Mouse (Mus musculus): ENCODE measurements around the gene Il22ra1. TPM values are rescaled to one million over a fixed set of nuclear protein-coding genes. Genes with fewer than 3 reads are reported as not detected.

Gene Il22ra1
- total and polyA plus RNA-seq, 2 experiments from 2014 or later: 0.62 TPM; not detected in 1

GRCm38 (mm10) chr4:135779661-135780060 is 51.7 kb downstream of the Il22ra1 start:
- no peak for TF ChIP-seq CTCF (IDR thresholded peaks at IDR 0.05; ENCODE audit: low read depth)
- 75% methylated on average over 9 of the region's 9 CpGs for WGBS
- Histone ChIP-seq H3K36me3 (ENCODE audit: insufficient read depth) (no peaks in the 10 kb centered on the region), H3K27ac (ENCODE audit: low read depth, low read length) (no peak overlapping the region), H3K27me3 (ENCODE audit: insufficient read depth, low read length) (no peaks in the 10 kb centered on the region), H3K4me3 (ENCODE audit: low read depth, low read length) (no peak overlapping the region), H3K4me1 (ENCODE audit: insufficient read depth) (no peaks in the 10 kb centered on the region), H3K9ac (no peak overlapping the region), H3K9me3 (ENCODE audit: low read length) (no peaks in the 10 kb centered on the region), H3K4me2 (ENCODE audit: low read depth) (no peak overlapping the region)
- DNase-seq (no peak), ATAC-seq (no peak)

DNA sequence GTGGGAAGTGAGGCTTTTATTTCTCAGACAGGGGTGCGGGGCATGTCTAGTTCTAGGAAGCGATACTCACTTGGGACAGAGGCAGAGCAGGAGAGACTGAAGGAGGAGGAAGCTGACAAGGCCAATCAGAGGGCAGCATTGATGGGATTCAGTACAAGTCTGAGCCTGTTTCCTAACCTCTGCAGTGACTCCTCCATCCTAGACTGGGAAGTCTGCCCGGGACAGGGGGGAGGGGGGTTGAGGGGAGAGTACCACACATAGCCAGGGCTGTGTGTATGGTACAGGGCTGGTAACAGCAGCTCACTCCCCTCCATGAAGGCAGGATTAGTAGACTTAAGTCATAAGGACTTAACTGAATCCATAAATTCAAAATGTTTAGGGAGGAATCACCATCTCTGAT is 52.3 kb downstream of the Il22ra1 start:
- 0 out of 2 replicates have a peak, but pooled peaks have one; percentile 20 for ATAC-seq
- no peaks in the 10 kb centered on the region for H3K36me3 ChIP-seq (ENCODE audit: insufficient read depth)
- TF ChIP-seq CTCF (IDR thresholded peaks at IDR 0.05; ENCODE audit: low read depth): no peak
- H3K9me3 ChIP-seq (ENCODE audit: low read length): no peaks in the 10 kb centered on the region
- no peak overlapping the region for H3K9ac ChIP-seq
- no peak for DNase-seq
- H3K27ac ChIP-seq (ENCODE audit: low read depth, low read length): no peak overlapping the region
- H3K27me3 ChIP-seq (ENCODE audit: insufficient read depth, low read length): no peaks in the 10 kb centered on the region
- no peaks in the 10 kb centered on the region for H3K4me1 ChIP-seq (ENCODE audit: insufficient read depth)
- H3K4me3 ChIP-seq (ENCODE audit: low read depth, low read length): no peak overlapping the region
- WGBS: 86% methylated on average over 3 of the region's 3 CpGs
- no peak overlapping the region for H3K4me2 ChIP-seq (ENCODE audit: low read depth)

GRCm38 (mm10) chr4:135781304-135781703 is 53.3 kb downstream of the Il22ra1 start:
- H3K9me3 ChIP-seq (ENCODE audit: low read length): no peaks in the 10 kb centered on the region
- DNase-seq (no peak), ATAC-seq (no peak)
- H3K27me3 ChIP-seq (ENCODE audit: insufficient read depth, low read length): no peaks in the 10 kb centered on the region
- no peak for TF ChIP-seq CTCF (IDR thresholded peaks at IDR 0.05; ENCODE audit: low read depth)
- no peak overlapping the region for H3K4me2 ChIP-seq (ENCODE audit: low read depth)
- WGBS: 90% methylated on average over 5 of the region's 5 CpGs
- no peak overlapping the region for H3K27ac ChIP-seq (ENCODE audit: low read depth, low read length)
- no peaks in the 10 kb centered on the region for H3K4me1 ChIP-seq (ENCODE audit: insufficient read depth)
- H3K36me3 ChIP-seq (ENCODE audit: insufficient read depth): no peaks in the 10 kb centered on the region
- no peak overlapping the region for H3K4me3 ChIP-seq (ENCODE audit: low read depth, low read length)
- H3K9ac ChIP-seq: no peak overlapping the region

GRCm38 (mm10) chr4:135786581-135786980 is 58.6 kb downstream of the Il22ra1 start:
- ATAC-seq: no peak
- Histone ChIP-seq H3K9ac (no peak overlapping the region), H3K27me3 (ENCODE audit: insufficient read depth, low read length) (no peaks in the 10 kb centered on the region), H3K27ac (ENCODE audit: low read depth, low read length) (no peak overlapping the region), H3K4me2 (ENCODE audit: low read depth) (no peak overlapping the region), H3K36me3 (ENCODE audit: insufficient read depth) (no peaks in the 10 kb centered on the region), H3K9me3 (ENCODE audit: low read length) (no peaks in the 10 kb centered on the region), H3K4me1 (ENCODE audit: insufficient read depth) (no peaks in the 10 kb centered on the region), H3K4me3 (ENCODE audit: low read depth, low read length) (no peak overlapping the region)
- 85% methylated on average over 5 of the region's 5 CpGs for WGBS
- no peak for TF ChIP-seq CTCF (IDR thresholded peaks at IDR 0.05; ENCODE audit: low read depth)
- DNase-seq: no peak

GRCm38 (mm10) chr4:135787271-135787670 is 59.3 kb downstream of the Il22ra1 start:
- Histone ChIP-seq H3K4me1 (ENCODE audit: insufficient read depth) (no peaks in the 10 kb centered on the region), H3K27me3 (ENCODE audit: insufficient read depth, low read length) (no peaks in the 10 kb centered on the region), H3K4me3 (ENCODE audit: low read depth, low read length) (no peak overlapping the region), H3K9ac (no peak overlapping the region), H3K9me3 (ENCODE audit: low read length) (no peaks in the 10 kb centered on the region), H3K27ac (ENCODE audit: low read depth, low read length) (no peak overlapping the region), H3K4me2 (ENCODE audit: low read depth) (no peak overlapping the region), H3K36me3 (ENCODE audit: insufficient read depth) (no peaks in the 10 kb centered on the region)
- ATAC-seq: no peak
- no peak for TF ChIP-seq CTCF (IDR thresholded peaks at IDR 0.05; ENCODE audit: low read depth)
- DNase-seq: no peak
- 80% methylated on average over 6 of the region's 6 CpGs for WGBS

DNA sequence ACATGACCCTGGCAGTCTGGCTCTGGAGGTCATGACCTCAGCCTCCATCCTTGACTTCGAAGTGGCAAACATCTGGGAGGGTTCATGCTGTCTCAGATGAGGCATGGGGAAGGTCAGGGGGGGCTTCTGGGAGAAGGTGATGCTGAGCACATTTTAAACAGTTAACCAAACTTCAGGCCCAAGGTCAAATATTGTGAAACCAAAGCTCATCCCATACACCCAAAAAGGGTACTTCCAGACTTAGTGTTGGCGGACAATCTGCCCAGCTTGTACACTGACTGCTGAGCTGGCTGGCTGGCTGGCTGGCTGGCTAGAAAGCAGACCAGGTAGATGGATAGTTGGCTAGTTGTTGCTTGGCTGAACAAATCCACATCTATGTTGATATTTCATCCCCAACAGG is 61.2 kb downstream of the Il22ra1 start:
- Histone ChIP-seq H3K9ac (no peak overlapping the region), H3K27me3 (ENCODE audit: insufficient read depth, low read length) (no peaks in the 10 kb centered on the region), H3K27ac (ENCODE audit: low read depth, low read length) (no peak overlapping the region), H3K4me3 (ENCODE audit: low read depth, low read length) (no peak overlapping the region), H3K4me2 (ENCODE audit: low read depth) (no peak overlapping the region), H3K36me3 (ENCODE audit: insufficient read depth) (no peaks in the 10 kb centered on the region), H3K9me3 (ENCODE audit: low read length) (no peaks in the 10 kb centered on the region), H3K4me1 (ENCODE audit: insufficient read depth) (no peaks in the 10 kb centered on the region)
- TF ChIP-seq CTCF (IDR thresholded peaks at IDR 0.05; ENCODE audit: low read depth): no peak
- ATAC-seq: no peak
- 80% methylated on average over 2 of the region's 2 CpGs for WGBS
- no peak for DNase-seq

DNA sequence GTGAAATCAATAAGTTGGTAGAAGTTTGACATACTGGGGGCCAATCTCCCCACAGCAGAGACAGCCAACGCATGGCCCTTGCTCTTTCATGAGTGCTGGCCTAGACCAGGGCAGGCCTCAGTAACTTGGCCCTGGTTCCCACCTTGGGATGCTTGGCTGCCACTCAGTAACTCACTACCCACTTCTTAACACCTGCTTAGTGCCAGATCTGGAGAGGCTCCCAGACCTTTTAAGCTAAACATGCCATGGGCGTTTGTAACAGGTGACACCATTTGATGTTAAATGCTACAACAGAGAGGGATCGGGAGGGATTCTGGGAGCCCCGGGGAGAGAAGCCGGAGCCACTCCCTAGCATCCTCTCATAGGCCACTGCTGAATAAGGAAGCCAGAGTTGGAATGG is 64.8 kb downstream of the Il22ra1 start:
- H3K9ac ChIP-seq: no peak overlapping the region
- no peak overlapping the region for H3K4me2 ChIP-seq (ENCODE audit: low read depth)
- no peaks in the 10 kb centered on the region for H3K4me1 ChIP-seq (ENCODE audit: insufficient read depth)
- no peaks in the 10 kb centered on the region for H3K36me3 ChIP-seq (ENCODE audit: insufficient read depth)
- 88% methylated on average over 5 of the region's 5 CpGs for WGBS
- no peak for ATAC-seq
- no peak for TF ChIP-seq CTCF (IDR thresholded peaks at IDR 0.05; ENCODE audit: low read depth)
- H3K27me3 ChIP-seq (ENCODE audit: insufficient read depth, low read length): no peaks in the 10 kb centered on the region
- H3K4me3 ChIP-seq (ENCODE audit: low read depth, low read length): no peak overlapping the region
- DNase-seq: no peak
- H3K9me3 ChIP-seq (ENCODE audit: low read length): no peaks in the 10 kb centered on the region
- no peak overlapping the region for H3K27ac ChIP-seq (ENCODE audit: low read depth, low read length)

- no peaks in the 10 kb centered on the region for H3K27me3 ChIP-seq (ENCODE audit: insufficient read depth, low read length)
- H3K36me3 ChIP-seq (ENCODE audit: insufficient read depth): no peaks in the 10 kb centered on the region
- 0 out of 2 replicates have a peak overlapping the region, but pooled peaks have one; percentile 8 for H3K4me2 ChIP-seq (ENCODE audit: low read depth)
- no peak overlapping the region for H3K9ac ChIP-seq
- DNase-seq (peak; percentile 63), ATAC-seq (peak; percentile 66)
- no peaks in the 10 kb centered on the region for H3K9me3 ChIP-seq (ENCODE audit: low read length)
- TF ChIP-seq CTCF (IDR thresholded peaks at IDR 0.05; ENCODE audit: low read depth): no peak
- 17% methylated on average over 11 of the region's 11 CpGs for WGBS
- H3K4me3 ChIP-seq (ENCODE audit: low read depth, low read length): no peak overlapping the region
- no peak overlapping the region for H3K27ac ChIP-seq (ENCODE audit: low read depth, low read length)
- no peaks in the 10 kb centered on the region for H3K4me1 ChIP-seq (ENCODE audit: insufficient read depth)
Observed at GRCm38 (mm10) chr4:135797931-135798330, 70.0 kb downstream of the Il22ra1 start.
